Mouse (Mus musculus): ENCODE measurements at regions not wholly inside any gene's neighbourhood (a gene's known extent, or its start where the extent isn't known, plus 50 kb on each side); places are given as distances from the start of the nearest gene placed in this dataset.
A peak's percentile ranks its signal among the peaks of the same experiment; 100 is the strongest.

DNA sequence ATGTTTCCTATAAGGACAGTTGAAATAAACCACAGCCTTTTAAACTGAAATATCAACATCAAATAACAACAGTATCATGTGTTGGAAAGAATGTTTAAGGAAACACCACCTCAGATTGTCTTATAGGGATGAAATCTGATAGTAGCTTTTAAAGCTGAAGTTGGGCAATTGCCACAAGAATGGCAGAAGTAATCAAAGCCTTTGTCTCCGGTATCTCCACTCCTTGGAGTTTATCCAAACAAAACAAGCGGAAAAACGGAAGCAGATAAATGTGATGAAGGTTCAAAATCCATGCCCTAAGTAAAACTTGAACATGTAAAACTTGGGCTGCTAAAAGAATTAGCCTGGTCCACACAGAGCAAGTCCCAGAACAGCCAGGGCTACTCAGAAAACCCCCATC, 93.6 kb downstream of the Rnd3 start:
- Histone ChIP-seq H3K27me3 (replicated peaks; ENCODE audit: control insufficient read depth, insufficient read depth, low read length) (no peaks in the 10 kb centered on the region), H3K27ac (ENCODE audit: low read depth, low read length) (no peak overlapping the region), H3K9me3 (ENCODE audit: control insufficient read depth, low read length) (no peaks in the 10 kb centered on the region), H3K4me3 (ENCODE audit: low read length) (no peak overlapping the region), H3K4me2 (ENCODE audit: low read length) (no peak overlapping the region), H3K9ac (ENCODE audit: low read depth, low read length) (no peak overlapping the region), H3K36me3 (ENCODE audit: control insufficient read depth, insufficient read depth, low read length) (no peaks in the 10 kb centered on the region), H3K4me1 (ENCODE audit: control insufficient read depth, insufficient read depth, low read depth, low read length) (no peaks in the 10 kb centered on the region)
- no peak for ATAC-seq
- 47% methylated on average over 3 of the region's 3 CpGs for WGBS

DNA sequence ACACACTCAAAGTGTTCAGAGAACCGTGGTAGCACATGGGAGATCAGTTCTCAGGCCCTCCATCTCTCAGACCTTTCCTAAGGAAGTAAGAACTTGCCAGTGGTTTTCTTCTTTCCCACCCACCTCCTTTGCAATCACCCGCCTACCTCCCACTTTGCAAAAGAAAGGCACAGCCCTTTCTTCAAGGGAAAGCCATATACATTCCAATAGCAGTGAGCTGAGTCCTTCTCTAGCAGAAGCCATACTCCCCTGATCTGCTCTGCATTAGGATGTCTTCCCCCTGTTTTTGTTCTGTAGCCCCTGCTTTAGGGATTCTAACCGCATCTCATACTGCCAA, 99.1 kb downstream of the Rnd3 start:
- Histone ChIP-seq H3K27me3 (replicated peaks; ENCODE audit: control insufficient read depth, insufficient read depth, low read length) (no peaks in the 10 kb centered on the region), H3K36me3 (ENCODE audit: control insufficient read depth, insufficient read depth, low read length) (no peaks in the 10 kb centered on the region), H3K4me3 (ENCODE audit: low read length) (no peak overlapping the region), H3K27ac (ENCODE audit: low read depth, low read length) (no peak overlapping the region), H3K9me3 (ENCODE audit: control insufficient read depth, low read length) (no peaks in the 10 kb centered on the region), H3K4me2 (ENCODE audit: low read length) (no peak overlapping the region), H3K9ac (ENCODE audit: low read depth, low read length) (no peak overlapping the region), H3K4me1 (ENCODE audit: control insufficient read depth, insufficient read depth, low read depth, low read length) (no peaks in the 10 kb centered on the region)
- 63% methylated on average over 3 of the region's 3 CpGs for whole genome bisulfite sequencing
- ATAC-seq = no peak

DNA sequence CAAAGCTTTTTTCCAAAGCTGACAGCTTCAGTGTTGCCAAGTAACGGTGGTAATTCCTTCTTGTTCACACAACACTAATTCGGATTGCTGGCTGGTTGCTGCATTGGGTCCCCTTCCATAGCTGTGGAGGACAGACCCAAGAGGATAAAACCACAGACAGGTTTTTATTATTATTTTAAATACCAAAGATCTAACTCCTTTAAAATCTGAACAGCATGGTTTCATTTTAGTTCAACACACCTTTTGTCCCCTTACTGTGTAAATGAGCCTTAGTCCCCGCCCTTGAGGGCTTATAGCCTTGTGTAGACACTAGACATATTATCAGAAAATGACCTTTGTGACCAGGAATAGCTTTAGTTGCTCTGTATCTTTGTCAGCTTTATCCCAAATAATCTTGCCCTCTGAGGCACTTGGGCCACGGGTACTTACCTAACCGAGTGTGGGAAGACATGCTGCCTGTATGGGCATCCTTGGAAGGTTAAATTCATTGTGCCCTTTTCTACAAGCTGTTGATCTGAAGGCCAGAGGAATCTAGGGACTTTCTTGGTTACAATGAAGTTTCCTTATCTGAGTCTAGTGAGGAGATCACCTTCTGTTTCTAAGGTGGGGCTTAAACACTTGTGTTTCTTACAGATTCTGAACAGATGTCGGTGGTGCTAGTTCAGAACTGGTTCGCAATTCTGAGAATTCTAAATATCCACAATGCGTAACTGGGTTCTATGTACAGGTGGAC, 99.6 kb downstream of the Rnd3 start:
- no peak overlapping the region for H3K27ac ChIP-seq (ENCODE audit: low read depth, low read length)
- 72% methylated on average over 8 of the region's 8 CpGs for WGBS
- no peak overlapping the region for H3K4me2 ChIP-seq (ENCODE audit: low read length)
- H3K36me3 ChIP-seq (ENCODE audit: control insufficient read depth, insufficient read depth, low read length) = no peaks in the 10 kb centered on the region
- no peak overlapping the region for H3K4me3 ChIP-seq (ENCODE audit: low read length)
- no peaks in the 10 kb centered on the region for H3K4me1 ChIP-seq (ENCODE audit: control insufficient read depth, insufficient read depth, low read depth, low read length)
- no peaks in the 10 kb centered on the region for H3K27me3 ChIP-seq (replicated peaks; ENCODE audit: control insufficient read depth, insufficient read depth, low read length)
- ATAC-seq = no peak
- no peaks in the 10 kb centered on the region for H3K9me3 ChIP-seq (ENCODE audit: control insufficient read depth, low read length)
- no peak overlapping the region for H3K9ac ChIP-seq (ENCODE audit: low read depth, low read length)

DNA sequence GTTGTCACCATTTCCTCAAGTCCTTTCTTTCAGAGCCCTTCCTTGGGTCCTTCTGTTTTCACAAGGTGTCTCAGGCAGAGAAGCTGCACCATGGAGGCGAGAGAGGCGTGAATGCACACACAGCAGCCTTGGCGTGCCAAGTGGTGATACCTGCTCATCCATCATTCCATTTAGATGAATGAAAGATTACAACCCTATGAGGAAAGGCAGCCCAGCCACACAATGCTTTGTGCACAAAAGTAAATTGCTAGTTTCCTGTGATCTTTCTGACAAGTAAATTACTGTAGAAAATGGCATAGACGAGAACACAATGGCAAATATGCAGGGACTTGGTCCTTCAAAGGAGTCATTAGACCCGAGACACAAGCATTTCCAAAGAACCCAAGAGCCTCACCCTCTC, 101.4 kb downstream of the Rnd3 start:
- no peaks in the 10 kb centered on the region for H3K9me3 ChIP-seq (ENCODE audit: control insufficient read depth, low read length)
- H3K4me2 ChIP-seq (ENCODE audit: low read length) = no peak overlapping the region
- ATAC-seq = no peak
- no peak overlapping the region for H3K27ac ChIP-seq (ENCODE audit: low read depth, low read length)
- H3K9ac ChIP-seq (ENCODE audit: low read depth, low read length) = no peak overlapping the region
- no peaks in the 10 kb centered on the region for H3K4me1 ChIP-seq (ENCODE audit: control insufficient read depth, insufficient read depth, low read depth, low read length)
- WGBS = 63% methylated on average over 5 of the region's 5 CpGs
- H3K27me3 ChIP-seq (replicated peaks; ENCODE audit: control insufficient read depth, insufficient read depth, low read length) = no peaks in the 10 kb centered on the region
- no peak overlapping the region for H3K4me3 ChIP-seq (ENCODE audit: low read length)
- H3K36me3 ChIP-seq (ENCODE audit: control insufficient read depth, insufficient read depth, low read length) = no peaks in the 10 kb centered on the region

DNA sequence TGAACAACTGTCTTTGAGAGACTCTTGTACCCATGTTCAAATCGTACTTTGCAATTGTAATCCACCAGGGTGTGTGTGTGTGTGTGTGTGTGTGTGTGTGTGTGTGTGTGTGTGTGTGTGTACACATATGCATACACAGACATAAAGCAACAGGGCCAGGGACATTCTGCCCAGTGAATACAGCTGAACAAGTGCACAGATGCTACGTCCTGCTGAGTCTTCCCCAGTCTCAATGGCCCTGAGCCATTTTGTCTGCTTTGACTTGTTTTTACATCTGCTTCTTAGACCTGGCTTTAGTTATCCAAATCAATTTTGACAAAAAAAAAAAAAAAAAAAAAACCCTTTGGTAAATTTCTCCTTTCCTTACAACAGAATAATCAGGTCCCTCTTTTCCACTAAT, 103.3 kb downstream of the Rnd3 start:
- Histone ChIP-seq H3K27ac (ENCODE audit: low read depth, low read length) (no peak overlapping the region), H3K9ac (ENCODE audit: low read depth, low read length) (no peak overlapping the region), H3K27me3 (replicated peaks; ENCODE audit: control insufficient read depth, insufficient read depth, low read length) (no peaks in the 10 kb centered on the region), H3K4me1 (ENCODE audit: control insufficient read depth, insufficient read depth, low read depth, low read length) (no peaks in the 10 kb centered on the region), H3K4me3 (ENCODE audit: low read length) (no peak overlapping the region), H3K9me3 (ENCODE audit: control insufficient read depth, low read length) (no peaks in the 10 kb centered on the region), H3K36me3 (ENCODE audit: control insufficient read depth, insufficient read depth, low read length) (no peaks in the 10 kb centered on the region), H3K4me2 (ENCODE audit: low read length) (no peak overlapping the region)
- 50% methylated on average over 2 of the region's 2 CpGs for WGBS
- peak; percentile 45; the same call in 1 of the 2 replicates for ATAC-seq

DNA sequence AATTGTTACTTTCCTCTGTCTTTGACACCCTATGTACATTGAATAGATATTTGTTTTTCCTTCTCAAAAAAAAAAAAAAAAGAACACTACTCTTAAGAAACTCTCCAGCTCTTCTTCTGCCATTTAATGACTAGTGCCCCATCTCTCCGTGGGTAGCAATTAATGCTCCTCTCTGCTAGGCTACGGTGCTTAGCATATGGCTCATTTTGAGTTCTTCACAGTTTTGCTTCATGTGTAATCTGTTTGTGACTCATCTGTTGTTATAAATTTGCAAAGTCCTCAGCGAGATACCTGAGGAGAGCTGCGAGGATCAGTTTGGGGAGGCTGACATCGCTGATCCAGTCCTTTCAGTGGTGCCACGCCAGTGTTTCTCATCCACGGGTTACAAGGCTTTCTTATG, 107.8 kb downstream of the Rnd3 start:
- 49% methylated on average over 7 of the region's 7 CpGs for WGBS
- H3K36me3 ChIP-seq (ENCODE audit: control insufficient read depth, insufficient read depth, low read length) = no peaks in the 10 kb centered on the region
- no peak overlapping the region for H3K9ac ChIP-seq (ENCODE audit: low read depth, low read length)
- no peaks in the 10 kb centered on the region for H3K27me3 ChIP-seq (replicated peaks; ENCODE audit: control insufficient read depth, insufficient read depth, low read length)
- H3K4me1 ChIP-seq (ENCODE audit: control insufficient read depth, insufficient read depth, low read depth, low read length) = peaks cover 7% of the 10 kb centered on the region
- no peaks in the 10 kb centered on the region for H3K9me3 ChIP-seq (ENCODE audit: control insufficient read depth, low read length)
- ATAC-seq = no peak
- H3K4me3 ChIP-seq (ENCODE audit: low read length) = no peak overlapping the region
- H3K27ac ChIP-seq (ENCODE audit: low read depth, low read length) = no peak overlapping the region
- H3K4me2 ChIP-seq (ENCODE audit: low read length) = no peak overlapping the region

DNA sequence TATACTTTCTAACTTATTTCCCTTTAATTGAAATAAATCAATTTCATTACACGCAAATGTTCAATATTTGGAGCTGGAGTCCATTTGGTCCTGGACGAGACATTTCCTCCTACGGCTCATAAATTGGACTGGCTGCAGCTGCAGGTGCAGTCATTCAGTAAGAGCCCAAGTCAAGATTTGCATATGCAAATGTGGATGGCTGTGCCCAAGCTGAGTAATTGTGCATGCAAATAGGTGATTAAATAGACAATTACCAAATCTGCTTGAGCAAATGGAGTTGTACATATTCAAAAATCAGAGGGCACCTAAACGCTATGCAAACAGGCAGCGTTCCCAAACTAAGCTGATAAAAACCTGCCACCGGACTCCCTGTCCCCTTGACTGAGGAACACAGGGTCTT, 110.2 kb downstream of the Rnd3 start:
- Histone ChIP-seq H3K4me1 (ENCODE audit: control insufficient read depth, insufficient read depth, low read depth, low read length) (peaks cover 7% of the 10 kb centered on the region), H3K36me3 (ENCODE audit: control insufficient read depth, insufficient read depth, low read length) (no peaks in the 10 kb centered on the region), H3K4me3 (ENCODE audit: low read length) (no peak overlapping the region), H3K4me2 (ENCODE audit: low read length) (peak overlapping the region; percentile 21; the same call in 1 of the 2 replicates), H3K9me3 (ENCODE audit: control insufficient read depth, low read length) (no peaks in the 10 kb centered on the region), H3K27me3 (replicated peaks; ENCODE audit: control insufficient read depth, insufficient read depth, low read length) (no peaks in the 10 kb centered on the region), H3K27ac (ENCODE audit: low read depth, low read length) (no peak overlapping the region), H3K9ac (ENCODE audit: low read depth, low read length) (no peak overlapping the region)
- ATAC-seq = 0 out of 2 replicates have a peak, but pooled peaks have one; percentile 67
- 24% methylated on average over 6 of the region's 6 CpGs for WGBS

DNA sequence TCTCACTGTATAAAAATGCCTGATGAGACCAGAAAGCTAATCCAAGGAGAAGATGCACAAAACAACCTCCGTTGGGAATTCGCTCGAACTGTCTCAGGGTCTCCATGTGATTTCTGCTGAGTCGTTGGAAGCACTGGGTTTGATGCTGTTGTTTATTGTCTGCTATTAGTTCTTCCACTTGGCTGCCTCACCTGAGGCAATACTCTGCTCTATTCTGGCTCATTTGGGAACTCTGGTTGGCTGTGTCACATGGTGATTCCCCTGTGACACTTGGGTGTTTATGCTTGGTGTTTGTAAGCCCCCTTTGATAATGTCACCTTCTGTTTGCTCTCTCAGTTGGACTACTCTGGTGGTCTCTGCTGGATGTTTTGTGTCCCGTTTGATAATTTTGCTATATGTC, 111.9 kb downstream of the Rnd3 start:
- Histone ChIP-seq H3K4me3 (ENCODE audit: low read length) (no peak overlapping the region), H3K27ac (ENCODE audit: low read depth, low read length) (no peak overlapping the region), H3K4me1 (ENCODE audit: control insufficient read depth, insufficient read depth, low read depth, low read length) (peaks cover 7% of the 10 kb centered on the region), H3K4me2 (ENCODE audit: low read length) (no peak overlapping the region), H3K36me3 (ENCODE audit: control insufficient read depth, insufficient read depth, low read length) (no peaks in the 10 kb centered on the region), H3K27me3 (replicated peaks; ENCODE audit: control insufficient read depth, insufficient read depth, low read length) (no peaks in the 10 kb centered on the region), H3K9ac (ENCODE audit: low read depth, low read length) (no peak overlapping the region), H3K9me3 (ENCODE audit: control insufficient read depth, low read length) (no peaks in the 10 kb centered on the region)
- ATAC-seq = no peak
- 63% methylated on average over 5 of the region's 5 CpGs for WGBS

DNA sequence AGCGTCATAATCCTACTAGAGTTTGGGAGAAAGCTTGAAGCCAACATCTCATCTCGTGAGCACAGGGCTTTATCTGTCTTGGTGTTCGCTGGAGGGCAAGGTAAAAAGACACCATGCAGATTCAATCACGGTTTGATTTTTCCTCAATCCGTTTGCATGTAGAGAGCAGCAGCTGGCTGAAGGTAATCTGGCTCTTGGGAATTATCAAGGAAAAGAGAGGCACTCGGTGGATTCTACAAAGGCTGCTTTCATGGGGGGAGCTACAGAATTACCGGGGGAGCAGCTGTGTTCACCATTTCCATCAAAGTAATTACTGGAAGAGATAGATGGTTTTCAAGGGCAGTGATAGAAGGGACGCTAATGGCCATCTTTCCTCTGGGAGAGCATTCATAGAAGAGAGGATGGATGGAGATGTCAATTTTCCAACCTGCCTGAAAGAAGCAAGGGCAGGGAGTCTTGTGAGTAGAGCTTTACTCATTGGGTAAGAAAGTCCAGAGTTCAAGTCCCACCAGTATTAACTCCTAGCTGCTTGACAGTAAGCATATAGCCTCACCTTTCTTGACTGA, 112.6 kb downstream of the Rnd3 start:
- Histone ChIP-seq H3K4me2 (ENCODE audit: low read length) (no peak overlapping the region), H3K9ac (ENCODE audit: low read depth, low read length) (no peak overlapping the region), H3K27ac (ENCODE audit: low read depth, low read length) (no peak overlapping the region), H3K9me3 (ENCODE audit: control insufficient read depth, low read length) (no peaks in the 10 kb centered on the region), H3K27me3 (replicated peaks; ENCODE audit: control insufficient read depth, insufficient read depth, low read length) (no peaks in the 10 kb centered on the region), H3K4me1 (ENCODE audit: control insufficient read depth, insufficient read depth, low read depth, low read length) (peaks cover 7% of the 10 kb centered on the region), H3K4me3 (ENCODE audit: low read length) (no peak overlapping the region), H3K36me3 (ENCODE audit: control insufficient read depth, insufficient read depth, low read length) (no peaks in the 10 kb centered on the region)
- ATAC-seq = no peak
- 44% methylated on average over 8 of the region's 8 CpGs for WGBS
